Mouse (Mus musculus) CD4-positive helper T cell, adult 2 months (primary cell): ENCODE measurements around the gene Mlip.
"Not testable (repeated sequence)": the region's sequence is repeated elsewhere in the genome, so short reads cannot be mapped to it uniquely, and the experiment has no call there.

Source experiments
- DNase-seq: peaks from one replicate; pipeline ENCODE4 v3.0.0-alpha.2; 2012; ENCODE audit warnings: low read depth, missing footprints, low spot score

Gene Mlip

DNA sequence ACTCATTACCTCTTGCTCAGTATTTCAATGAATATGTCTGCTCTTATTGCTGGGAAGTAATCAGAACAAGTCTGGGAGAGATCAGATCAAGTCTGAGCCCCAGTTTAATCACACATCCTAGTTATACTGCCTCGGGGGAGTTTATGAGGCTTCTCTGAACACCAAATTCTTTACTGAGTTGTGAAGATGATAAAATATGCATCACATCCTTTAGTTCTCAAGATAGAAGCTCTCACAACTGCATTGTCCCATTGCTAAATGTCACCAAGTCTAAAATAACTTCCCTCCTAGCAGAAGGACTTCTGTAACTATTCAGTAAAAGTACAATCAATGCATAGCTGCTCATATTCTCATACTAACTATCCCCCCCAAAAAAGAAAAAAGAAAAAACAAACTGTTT is 154.5 kb downstream of the Mlip start:
- DNase-seq: no peak

DNA sequence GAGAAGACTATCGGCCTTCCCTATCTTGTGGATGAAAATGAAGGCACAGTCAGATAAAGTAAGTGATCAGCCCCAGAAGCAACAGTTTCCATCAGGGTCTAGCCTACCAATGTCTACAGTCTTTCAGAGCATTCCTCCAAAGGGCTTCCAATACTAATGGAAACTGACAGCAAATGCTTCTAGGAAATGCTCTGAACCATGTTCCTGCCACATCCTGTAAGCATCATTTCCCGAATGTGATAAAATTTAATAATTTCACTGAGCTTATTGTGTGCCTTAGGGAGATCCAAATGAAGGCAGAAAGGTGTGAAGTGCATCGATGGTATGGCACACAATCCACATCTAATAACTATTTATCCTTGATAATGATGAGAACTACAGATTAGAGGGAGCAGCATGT is 173.3 kb downstream of the Mlip start:
- no peak for DNase-seq

DNA sequence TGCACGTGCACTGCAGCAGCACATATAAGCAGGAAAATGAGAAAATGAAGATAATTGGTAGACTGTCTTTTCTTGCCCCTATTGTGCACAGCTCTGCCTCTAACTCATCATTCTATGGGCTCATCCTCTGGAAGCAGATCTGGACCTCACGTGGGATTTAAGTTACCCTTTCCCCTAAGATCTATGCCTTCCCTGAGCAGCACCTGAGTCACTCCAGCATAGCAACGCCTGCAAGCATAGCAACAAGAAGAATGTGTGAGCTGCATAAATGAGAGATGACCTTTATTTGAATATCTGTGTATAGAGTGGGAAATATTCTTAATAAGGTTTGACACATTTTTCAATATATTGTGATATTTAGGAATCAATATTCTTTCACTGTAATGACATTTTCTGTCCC is 176.9 kb downstream of the Mlip start:
- no peak for DNase-seq

DNA sequence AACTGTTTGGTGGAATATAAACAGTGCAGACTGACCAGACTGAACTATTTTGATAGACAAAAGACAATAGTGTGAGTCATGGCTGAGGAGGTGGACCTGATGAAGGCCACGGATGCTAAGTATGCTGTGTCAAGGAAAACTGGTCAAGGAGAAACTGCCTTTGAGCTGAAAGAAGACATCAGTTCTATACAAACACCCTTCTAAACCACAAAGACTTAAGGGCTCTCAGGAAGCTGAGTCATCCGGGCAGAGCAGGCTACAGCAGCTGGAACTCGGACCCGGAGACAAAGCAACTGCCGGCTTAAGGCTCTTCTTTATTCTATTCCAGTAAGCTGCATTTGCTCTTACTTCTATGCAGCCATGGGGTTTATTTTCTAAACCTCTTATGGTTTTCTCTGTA is 180.7 kb downstream of the Mlip start:
- DNase-seq: no peak

DNA sequence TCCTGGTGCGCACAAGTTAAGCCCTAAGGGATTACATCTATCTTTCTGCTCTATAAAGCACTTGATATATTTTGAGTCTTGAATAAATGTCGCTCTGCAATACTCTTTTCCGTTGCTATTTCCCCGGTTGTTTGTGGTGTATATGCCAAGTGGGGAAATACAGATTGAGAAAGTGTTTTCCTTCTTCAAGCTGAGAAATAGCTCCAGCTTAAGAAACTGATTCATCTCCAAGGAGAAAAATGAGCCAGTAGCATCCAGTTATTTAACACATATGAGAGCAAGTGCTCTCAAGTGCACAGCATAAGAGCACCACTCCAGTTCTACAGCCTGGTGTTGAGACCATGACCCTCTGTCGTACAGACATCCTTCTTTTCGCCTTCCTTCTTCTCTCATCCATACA is 186.9 kb downstream of the Mlip start:
- DNase-seq: no peak

DNA sequence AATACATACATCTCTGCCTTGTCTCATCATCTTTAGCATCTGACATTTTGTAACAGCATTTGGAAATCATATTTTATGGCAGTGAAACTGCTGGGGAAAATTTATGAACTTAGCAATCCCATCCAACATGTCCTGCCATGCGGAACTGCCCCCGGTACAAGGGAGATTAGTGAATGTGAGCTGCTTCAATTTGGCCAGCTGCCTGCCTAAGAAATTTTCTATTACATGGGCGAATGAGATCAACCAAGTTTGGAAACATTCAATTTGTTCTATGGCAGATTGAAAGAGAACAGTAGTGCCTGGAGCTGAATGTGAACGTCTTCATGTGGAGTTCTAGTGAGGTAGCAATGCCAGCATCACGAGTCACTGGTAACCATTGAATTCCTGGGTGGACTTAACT is 191.0 kb downstream of the Mlip start:
- DNase-seq: no peak

DNA sequence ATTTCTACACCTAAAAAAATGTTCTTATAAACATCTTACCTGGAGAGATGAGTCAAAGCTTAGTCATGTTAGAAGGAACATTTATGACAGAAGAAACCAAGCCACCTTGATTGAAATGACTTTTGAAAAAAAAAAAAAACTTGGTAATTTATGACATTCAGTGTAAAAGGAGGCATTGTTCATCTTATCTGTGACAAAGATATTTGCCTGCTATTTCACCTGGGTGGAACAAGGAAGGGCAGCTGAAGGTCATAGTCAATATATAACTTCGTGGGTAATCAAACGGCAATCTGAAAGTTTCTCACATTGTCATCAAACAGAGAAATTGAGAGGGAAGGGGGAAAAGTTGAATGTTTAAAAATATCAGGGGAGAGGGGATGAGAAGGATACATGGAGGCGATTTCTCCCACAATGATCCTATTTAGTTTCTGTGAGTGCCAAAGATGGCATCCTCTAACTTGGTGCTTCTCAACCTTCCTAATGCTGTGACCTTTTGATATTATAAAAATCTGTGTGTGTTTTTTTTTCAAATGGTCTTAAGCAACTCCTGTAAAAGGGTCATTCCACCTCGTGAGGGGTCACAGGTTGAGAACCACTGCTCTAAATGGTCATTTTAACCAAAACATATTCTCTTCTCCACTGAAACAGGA is 192.4 kb downstream of the Mlip start:
- DNase-seq: no peak

DNA sequence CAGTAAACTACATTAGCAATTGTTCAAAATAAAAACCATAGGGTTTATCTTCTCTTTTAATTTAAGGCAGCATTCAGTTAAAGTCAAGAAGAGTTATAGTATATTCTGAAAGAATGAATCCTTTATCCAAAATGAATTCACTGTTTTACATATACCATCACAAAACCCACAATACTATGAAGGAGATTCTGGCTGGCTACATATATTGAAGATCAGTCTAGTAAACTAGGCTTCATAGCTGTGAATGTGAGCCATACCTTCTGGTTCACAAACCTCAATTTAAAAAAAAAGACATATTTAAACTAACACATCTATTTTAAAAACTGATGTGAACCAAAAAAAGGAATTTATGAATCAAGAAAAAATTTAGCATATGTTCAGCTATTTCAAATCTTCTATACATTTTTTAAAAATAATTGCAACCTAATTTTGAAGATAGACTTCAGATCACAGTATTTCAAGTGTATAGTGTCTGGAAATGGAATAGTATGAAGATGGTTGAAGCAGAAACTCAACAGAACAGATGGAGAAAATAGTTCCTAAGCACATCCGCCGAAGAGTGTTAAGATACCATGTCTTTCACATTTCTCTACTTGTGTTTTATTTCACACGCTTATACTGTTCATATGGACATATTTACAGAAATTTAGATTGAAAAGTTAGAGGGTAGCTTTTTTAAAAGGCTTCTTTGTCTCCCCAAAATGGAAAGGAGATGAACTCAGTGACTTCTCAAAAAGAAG is 204.1 kb downstream of the Mlip start:
- DNase-seq: no peak

DNA sequence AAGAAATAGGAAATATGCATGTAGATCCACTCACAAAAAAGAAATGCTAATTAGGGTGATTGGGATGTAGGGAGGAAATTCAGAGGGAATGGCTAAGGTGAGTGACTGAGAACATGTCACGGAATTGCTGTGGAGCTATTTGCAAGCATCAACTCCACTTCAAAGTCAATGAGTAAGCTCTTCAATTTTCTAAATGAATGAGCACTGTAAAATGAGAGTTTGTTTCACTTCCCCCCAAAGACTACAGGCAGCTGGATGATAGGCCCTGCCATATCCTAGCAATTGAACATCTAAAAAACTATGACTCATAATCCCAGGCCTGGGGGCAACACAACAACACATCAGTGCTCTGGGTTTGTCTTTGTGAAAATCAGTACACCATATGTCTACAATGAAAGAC is 233.0 kb downstream of the Mlip start:
- no peak for DNase-seq

DNA sequence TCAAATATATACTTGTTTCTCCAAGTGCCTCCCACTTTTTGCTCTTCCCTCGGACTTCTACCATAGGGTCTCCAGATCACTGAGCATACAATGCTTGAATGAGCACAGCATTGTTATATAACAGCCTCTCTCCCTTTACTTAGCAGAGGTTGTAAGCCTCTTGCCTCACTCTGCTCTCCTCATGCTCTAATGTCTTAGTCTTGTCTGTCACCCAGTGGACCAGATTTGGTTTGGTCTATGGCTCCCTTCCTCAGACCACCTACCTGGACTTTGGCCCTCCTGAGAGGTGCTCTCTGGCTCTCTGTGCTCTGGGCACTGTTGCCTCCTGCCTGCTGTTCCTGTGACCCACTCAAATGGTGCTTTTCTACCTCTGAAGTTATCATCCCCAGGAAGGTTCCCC is 255.9 kb downstream of the Mlip start:
- no peak for DNase-seq

DNA sequence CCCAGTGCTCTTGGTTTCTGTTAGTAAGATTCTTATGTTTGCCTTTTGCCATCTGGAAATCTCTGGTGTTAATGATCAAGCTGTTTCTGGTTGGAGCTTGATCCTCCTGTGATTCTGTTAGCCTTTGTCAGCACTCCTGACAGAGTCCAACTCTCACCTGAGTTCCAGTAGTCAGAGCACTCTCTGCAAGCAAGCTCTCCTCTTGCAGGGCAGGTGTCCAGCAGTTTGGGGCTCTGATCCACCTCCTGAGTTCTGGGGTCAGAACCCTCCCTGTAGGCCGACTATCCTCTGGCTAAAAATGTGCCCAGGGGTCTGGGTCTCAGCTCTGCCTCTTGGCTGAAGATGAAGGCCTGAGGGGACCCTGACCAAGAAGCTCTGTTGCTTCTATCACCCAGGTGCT is 269.5 kb downstream of the Mlip start:
- not testable (repeated sequence) for DNase-seq

DNA sequence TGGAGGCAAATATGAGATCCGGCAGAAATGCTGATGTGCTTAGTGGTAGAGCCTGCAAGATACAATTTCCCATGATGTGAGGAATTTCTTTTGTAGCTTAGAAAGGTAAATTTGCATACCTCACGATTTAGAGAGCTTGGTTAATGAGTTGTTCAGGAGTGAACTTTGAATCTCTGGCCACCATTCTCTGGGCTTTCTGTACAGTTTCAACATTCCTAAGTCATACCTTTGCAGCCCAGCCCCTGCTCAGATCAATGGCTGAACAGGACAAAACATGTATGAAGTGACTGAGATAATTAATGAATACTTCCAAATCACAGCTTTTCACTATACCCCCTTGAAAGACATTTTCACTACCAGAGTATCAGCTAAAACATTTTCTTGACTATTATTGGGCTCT is 281.1 kb downstream of the Mlip start:
- DNase-seq: no peak

DNA sequence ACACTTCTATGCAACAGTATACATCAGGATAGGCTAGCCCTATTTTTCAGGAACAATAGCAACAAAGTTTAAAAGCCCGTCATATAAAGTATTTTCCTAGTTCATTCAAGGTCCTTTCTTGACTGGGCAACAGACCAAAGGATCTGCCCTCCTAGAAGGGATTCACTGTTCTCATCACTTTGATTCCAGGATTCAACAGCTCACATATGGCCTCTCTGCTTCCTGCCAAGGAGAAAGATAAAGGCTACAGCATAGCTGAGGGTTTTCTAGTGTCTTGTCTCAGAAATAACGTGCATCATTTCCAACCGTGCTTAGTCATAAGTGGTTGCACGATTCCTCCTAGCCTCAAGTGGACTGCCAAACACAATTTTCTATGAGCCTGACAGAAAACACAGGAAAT is 296.2 kb downstream of the Mlip start:
- no peak for DNase-seq

DNA sequence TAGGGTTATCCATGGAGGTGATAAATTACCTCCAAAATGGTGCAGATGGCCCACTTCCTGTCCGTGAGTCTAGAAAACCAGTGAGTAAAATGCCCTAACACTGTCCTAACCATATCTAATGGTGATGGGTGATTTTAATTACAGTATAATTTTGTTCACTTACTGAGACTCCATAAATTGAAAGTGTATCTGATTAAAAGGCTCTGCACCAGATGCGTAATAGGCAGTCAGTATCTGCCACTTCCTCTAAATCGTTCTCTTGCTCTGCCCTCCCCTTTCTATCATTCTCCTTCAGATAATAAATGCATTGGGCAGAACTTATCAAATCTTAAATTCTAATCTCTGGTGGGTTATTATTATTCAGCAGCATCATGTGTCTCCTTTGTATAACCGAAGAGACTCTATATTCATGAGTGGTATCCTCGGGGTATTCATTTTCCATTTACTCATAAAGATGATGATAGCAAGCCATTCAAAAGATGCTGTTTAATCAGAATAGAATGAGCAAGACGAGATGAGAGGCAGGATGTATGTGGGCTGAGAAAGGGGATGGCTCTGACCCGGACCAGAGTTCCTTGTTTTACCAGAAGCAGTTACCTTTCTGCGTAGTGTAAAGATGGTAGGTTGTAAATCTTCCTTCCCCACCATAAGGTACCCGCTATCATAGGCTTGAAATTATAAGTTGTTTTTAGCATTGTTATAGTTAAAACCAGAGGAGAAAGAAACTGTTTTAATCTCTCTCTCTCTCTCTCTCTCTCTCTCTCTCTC is 298.2 kb downstream of the Mlip start:
- no peak for DNase-seq
